Mouse (Mus musculus) myocyte (in vitro differentiated cells): ENCODE measurements around the gene Myo1d.

ENCODE experiments used
- CEBPB ChIP-seq: IDR thresholded peaks from 2 replicates; pipeline ENCODE4 v1.6.1; 2011; ENCODE audit warnings: mild to moderate bottlenecking, moderate library complexity; ENCODE audit not compliant: poor library complexity, insufficient read depth, severe bottlenecking
- E2F4 ChIP-seq: IDR thresholded peaks from one replicate; pipeline ENCODE4 v1.6.1; 2011; ENCODE audit warnings: mild to moderate bottlenecking, control low read depth, moderate library complexity; ENCODE audit not compliant: insufficient read depth
- MAX ChIP-seq: IDR thresholded peaks from one replicate; pipeline ENCODE4 v1.6.1; 2011; ENCODE audit warnings: low read depth, mild to moderate bottlenecking, control low read depth
- MYOD1 ChIP-seq, 3 experiments: IDR thresholded peaks; one replicate each; pipeline ENCODE4 v1.6.1; 2011; ENCODE audit warnings: control low read depth in 2 of 3, low read depth in 2 of 3, mild to moderate bottlenecking in 2 of 3, moderate library complexity in 1 of 3; ENCODE audit not compliant: insufficient read length in 2 of 3, control insufficient read depth in 1 of 3
- MYOG ChIP-seq, 3 experiments: IDR thresholded peaks; one replicate each; pipeline ENCODE4 v1.6.1; 2011; ENCODE audit warnings: control low read depth in 2 of 3, low read depth in 2 of 3, mild to moderate bottlenecking in 2 of 3; ENCODE audit not compliant: insufficient read length in 2 of 3, control insufficient read depth in 1 of 3, insufficient read depth in 1 of 3
- POLR2A ChIP-seq: IDR thresholded peaks from one replicate; pipeline ENCODE4 v1.6.1; 2011; ENCODE audit warnings: low read depth, mild to moderate bottlenecking, control low read depth, moderate library complexity; ENCODE audit not compliant: insufficient read length
- POLR2AphosphoS2 ChIP-seq: IDR thresholded peaks from one replicate; pipeline ENCODE4 v1.6.1; 2011; ENCODE audit warnings: low read depth, control low read depth; ENCODE audit not compliant: insufficient read length
- REST ChIP-seq: IDR thresholded peaks from one replicate; pipeline ENCODE4 v1.6.1; 2011; ENCODE audit warnings: mild to moderate bottlenecking, control low read depth, moderate library complexity; ENCODE audit not compliant: insufficient read depth, insufficient read length
- SRF ChIP-seq: IDR thresholded peaks from one replicate; pipeline ENCODE4 v1.6.1; 2011; ENCODE audit warnings: low read depth; ENCODE audit not compliant: control insufficient read depth, insufficient read length
- TCF12 ChIP-seq: IDR thresholded peaks from one replicate; pipeline ENCODE4 v1.6.1; 2011; ENCODE audit warnings: mild to moderate bottlenecking, control low read depth; ENCODE audit not compliant: poor library complexity, insufficient read depth, severe bottlenecking
- TCF3 ChIP-seq: IDR thresholded peaks from one replicate; pipeline ENCODE4 v1.6.1; 2011; ENCODE audit warnings: low read depth, control low read depth; ENCODE audit not compliant: insufficient read length
- USF1 ChIP-seq: IDR thresholded peaks from one replicate; pipeline ENCODE4 v1.6.1; 2011; ENCODE audit warnings: low read depth, mild to moderate bottlenecking, control low read depth, moderate library complexity

GRCm38 (mm10) chr11:80666211-80666610, 113.6 kb downstream of the Myo1d start:
- TF ChIP-seq MYOD1 (IDR thresholded peaks at IDR 0.05; ENCODE audit: control insufficient read depth in 1 of 3, insufficient read length in 2 of 3, low read depth in 2 of 3) = no peak
- TF ChIP-seq POLR2A = no peak
- no peak for TF ChIP-seq TCF12
- TF ChIP-seq MAX = no peak
- TF ChIP-seq MYOG (IDR thresholded peaks at IDR 0.05; ENCODE audit: control insufficient read depth in 1 of 3, insufficient read depth in 1 of 3, insufficient read length in 2 of 3, low read depth in 2 of 3) = no peak
- TF ChIP-seq CEBPB = no peak
- no peak for TF ChIP-seq SRF
- TF ChIP-seq USF1 = no peak
- TF ChIP-seq E2F4 = no peak
- TF ChIP-seq POLR2AphosphoS2 = no peak
- no peak for TF ChIP-seq REST
- no peak for TF ChIP-seq TCF3
